Comparison of ENCODE assay signal across 8 mouse cellular contexts in genomic region chr17:24849733-24850064, GRCm38 (mm10). TPM values are rescaled to one million over a fixed set of nuclear protein-coding genes. Genes with fewer than 3 reads are reported as not detected.
DNase-seq lines count a peak whose midpoint lies in the region; ATAC-seq and TF ChIP-seq lines count a peak whose summit lies in the region.

No protein-coding gene starts in this region.

- 0% methylated on average over 21 of the region's 21 CpGs for WGBS in lung, embryonic 14.5 days
- under 1% methylated on average over 21 of the region's 21 CpGs for WGBS in embryonic facial prominence, embryonic 13.5 days
- under 1% methylated on average over 21 of the region's 21 CpGs for WGBS in intestine, embryonic 14.5 days
- under 1% methylated on average over 21 of the region's 21 CpGs for WGBS in neural tube, embryonic 13.5 days

- no peak for DNase-seq in lung, embryonic 14.5 days
- DNase-seq in lung, postnatal 10 days: no peak
- no peak for DNase-seq in intestine, embryonic 14.5 days (ENCODE audit: low spot score)
- DNase-seq in yolk sac, embryonic 10.5 days (ENCODE audit: low spot score): no peak
- no peak for DNase-seq in lung, postnatal 36 days

- H3K9ac ChIP-seq in lung, embryonic 14.5 days: peak overlapping the region; percentile 66
- H3K9ac ChIP-seq in embryonic facial prominence, embryonic 13.5 days: peak overlapping the region; percentile 82
- H3K9ac ChIP-seq in intestine, embryonic 14.5 days (ENCODE audit: low read length): peak overlapping the region; percentile 71
- H3K9ac ChIP-seq in neural tube, embryonic 13.5 days: peak overlapping the region; percentile 81

- H3K4me1 ChIP-seq in lung, embryonic 14.5 days (ENCODE audit: insufficient read depth): 0 out of 2 replicates have a peak, but pooled peaks cover 7% of the 10 kb centered on the region
- H3K4me1 ChIP-seq in embryonic facial prominence, embryonic 13.5 days: peaks cover 17% of the 10 kb centered on the region
- peaks cover 12% of the 10 kb centered on the region for H3K4me1 ChIP-seq in intestine, embryonic 14.5 days (replicated peaks; ENCODE audit: control insufficient read depth, insufficient read depth, low read length)
- H3K4me1 ChIP-seq in neural tube, embryonic 13.5 days (replicated peaks): peaks cover 24% of the 10 kb centered on the region

- H3K9me3 ChIP-seq in lung, embryonic 14.5 days (ENCODE audit: low read depth, low read length): no peaks in the 10 kb centered on the region
- no peaks in the 10 kb centered on the region for H3K9me3 ChIP-seq in embryonic facial prominence, embryonic 13.5 days
- H3K9me3 ChIP-seq in intestine, embryonic 14.5 days (ENCODE audit: control insufficient read depth, low read length): no peaks in the 10 kb centered on the region
- no peaks in the 10 kb centered on the region for H3K9me3 ChIP-seq in neural tube, embryonic 13.5 days

- H3K27me3 ChIP-seq in lung, embryonic 14.5 days (ENCODE audit: insufficient read depth, low read length): 0 out of 2 replicates have a peak, but pooled peaks cover 6% of the 10 kb centered on the region
- peaks cover 16% of the 10 kb centered on the region for H3K27me3 ChIP-seq in embryonic facial prominence, embryonic 13.5 days
- peaks cover 6% of the 10 kb centered on the region; the same call in 1 of the 2 replicates for H3K27me3 ChIP-seq in intestine, embryonic 14.5 days (replicated peaks; ENCODE audit: control insufficient read depth, insufficient read depth, low read length)
- peaks cover 14% of the 10 kb centered on the region for H3K27me3 ChIP-seq in neural tube, embryonic 13.5 days

- peak overlapping the region; percentile 89 for H3K27ac ChIP-seq in lung, embryonic 14.5 days (ENCODE audit: low read depth)
- peak overlapping the region; percentile 88 for H3K27ac ChIP-seq in embryonic facial prominence, embryonic 13.5 days
- peak overlapping the region; percentile 91 for H3K27ac ChIP-seq in intestine, embryonic 14.5 days (ENCODE audit: low read depth)
- H3K27ac ChIP-seq in neural tube, embryonic 13.5 days (replicated peaks): peak overlapping the region; percentile 94

- peak; percentile 61 for TF ChIP-seq CTCF in lung, embryonic 14.5 days (IDR thresholded peaks at IDR 0.05; ENCODE audit: low read depth)

- ATAC-seq in lung, embryonic 14.5 days (ENCODE audit: insufficient read depth): peak; percentile 57
- peak; percentile 45; the same call in 1 of the 2 replicates for ATAC-seq in embryonic facial prominence, embryonic 13.5 days (ENCODE audit: insufficient number of reproducible peaks, insufficient read depth, low FRiP score, low TSS enrichment, low read depth)
- ATAC-seq in intestine, embryonic 14.5 days (replicated peaks; ENCODE audit: low FRiP score, low TSS enrichment, low read depth): no peak; the same call in 1 of the 2 replicates
- peak; percentile 73 for ATAC-seq in neural tube, embryonic 13.5 days (ENCODE audit: low read depth)
- no peak; the same call in 1 of the 2 replicates for ATAC-seq in granulocyte monocyte progenitor cell, adult 5-6 weeks (replicated peaks; ENCODE audit: poor library complexity, severe bottlenecking)

- 0 out of 2 replicates have a peak, but pooled peaks cover 2% of the 10 kb centered on the region for H3K36me3 ChIP-seq in lung, embryonic 14.5 days (ENCODE audit: insufficient read depth)
- H3K36me3 ChIP-seq in embryonic facial prominence, embryonic 13.5 days: peaks cover 15% of the 10 kb centered on the region
- H3K36me3 ChIP-seq in intestine, embryonic 14.5 days (ENCODE audit: control insufficient read depth, insufficient read depth, low read length): peaks cover 15% of the 10 kb centered on the region
- peaks cover 21% of the 10 kb centered on the region for H3K36me3 ChIP-seq in neural tube, embryonic 13.5 days

- peak overlapping the region; percentile 67 for H3K4me2 ChIP-seq in lung, embryonic 14.5 days
- H3K4me2 ChIP-seq in embryonic facial prominence, embryonic 13.5 days: peak overlapping the region; percentile 86
- H3K4me2 ChIP-seq in intestine, embryonic 14.5 days (ENCODE audit: low read length): peak overlapping the region; percentile 91
- H3K4me2 ChIP-seq in neural tube, embryonic 13.5 days: peak overlapping the region; percentile 89

- H3K4me3 ChIP-seq in lung, embryonic 14.5 days (ENCODE audit: low read depth, low read length): peak overlapping the region; percentile 60
- H3K4me3 ChIP-seq in embryonic facial prominence, embryonic 13.5 days: peak overlapping the region; percentile 76
- H3K4me3 ChIP-seq in intestine, embryonic 14.5 days (ENCODE audit: low read depth, low read length): peak overlapping the region; percentile 96
- H3K4me3 ChIP-seq in neural tube, embryonic 13.5 days: peak overlapping the region; percentile 77

RNA-seq across cellular contexts. Expression of gene Fahd1, which starts 0.5 kb away (rescaled TPM):
- 16.5 and 17.1 TPM in 2 replicates for polyA plus RNA-seq in lung, embryonic 14.5 days (2014; fragmentation: Nextera tagmentation; extraction: Ambion mirVana)
- 20.3 and 22.4 TPM in 2 replicates for polyA plus RNA-seq in embryonic facial prominence, embryonic 13.5 days (2015; fragmentation: Nextera tagmentation; extraction: Ambion mirVana)
- 30.4 and 33.9 TPM in 2 replicates for polyA plus RNA-seq in intestine, embryonic 14.5 days (2014; fragmentation: Nextera tagmentation; extraction: Ambion mirVana)
- 21.1 and 22.3 TPM in 2 replicates for polyA plus RNA-seq in neural tube, embryonic 13.5 days (2015; fragmentation: Nextera tagmentation; extraction: Ambion mirVana)
- total RNA-seq in granulocyte monocyte progenitor cell, adult 5-6 weeks (2014; fragmentation: Nextera tagmentation): 13.7 and 15.1 TPM in 2 replicates
- total RNA-seq in granulocyte monocyte progenitor cell, adult 5-6 weeks (2017): 11.4 and 14.3 TPM in 2 replicates

RNA-seq across cellular contexts. Expression of gene Hagh, which starts 9.8 kb away (rescaled TPM):
- polyA plus RNA-seq in lung, embryonic 14.5 days (2014; fragmentation: Nextera tagmentation; extraction: Ambion mirVana): 23.2 and 24.8 TPM in 2 replicates
- polyA plus RNA-seq in embryonic facial prominence, embryonic 13.5 days (2015; fragmentation: Nextera tagmentation; extraction: Ambion mirVana): 28.3 and 28.4 TPM in 2 replicates
- polyA plus RNA-seq in intestine, embryonic 14.5 days (2014; fragmentation: Nextera tagmentation; extraction: Ambion mirVana): 35.5 and 39.1 TPM in 2 replicates
- 55.7 and 59.0 TPM in 2 replicates for polyA plus RNA-seq in neural tube, embryonic 13.5 days (2015; fragmentation: Nextera tagmentation; extraction: Ambion mirVana)
- 35.3 and 46.1 TPM in 2 replicates for total RNA-seq in granulocyte monocyte progenitor cell, adult 5-6 weeks (2014; fragmentation: Nextera tagmentation)
- 18.2 and 45.8 TPM in 2 replicates for total RNA-seq in granulocyte monocyte progenitor cell, adult 5-6 weeks (2017)

RNA-seq across cellular contexts. Expression of gene Igfals, which starts 16.1 kb away (rescaled TPM):
- 0.93 and 1.1 TPM in 2 replicates for polyA plus RNA-seq in lung, embryonic 14.5 days (2014; fragmentation: Nextera tagmentation; extraction: Ambion mirVana)
- 0.37 and 0.42 TPM in 2 replicates for polyA plus RNA-seq in embryonic facial prominence, embryonic 13.5 days (2015; fragmentation: Nextera tagmentation; extraction: Ambion mirVana)
- 0.63 and 0.84 TPM in 2 replicates for polyA plus RNA-seq in intestine, embryonic 14.5 days (2014; fragmentation: Nextera tagmentation; extraction: Ambion mirVana)
- polyA plus RNA-seq in neural tube, embryonic 13.5 days (2015; fragmentation: Nextera tagmentation; extraction: Ambion mirVana): 0.39 TPM in 1 of 2 replicates, not detected in the other
- not detected in 2 replicates for total RNA-seq in granulocyte monocyte progenitor cell, adult 5-6 weeks (2014; fragmentation: Nextera tagmentation)
- not detected in 2 replicates for total RNA-seq in granulocyte monocyte progenitor cell, adult 5-6 weeks (2017)

RNA-seq across cellular contexts. Expression of gene Nubp2, which starts 36.5 kb away (rescaled TPM):
- polyA plus RNA-seq in lung, embryonic 14.5 days (2014; fragmentation: Nextera tagmentation; extraction: Ambion mirVana): 53.0 and 56.5 TPM in 2 replicates
- 46.3 and 51.5 TPM in 2 replicates for polyA plus RNA-seq in embryonic facial prominence, embryonic 13.5 days (2015; fragmentation: Nextera tagmentation; extraction: Ambion mirVana)
- 58.8 and 61.9 TPM in 2 replicates for polyA plus RNA-seq in intestine, embryonic 14.5 days (2014; fragmentation: Nextera tagmentation; extraction: Ambion mirVana)
- polyA plus RNA-seq in neural tube, embryonic 13.5 days (2015; fragmentation: Nextera tagmentation; extraction: Ambion mirVana): 63.5 and 76.1 TPM in 2 replicates
- total RNA-seq in granulocyte monocyte progenitor cell, adult 5-6 weeks (2014; fragmentation: Nextera tagmentation): 103 and 108 TPM in 2 replicates
- total RNA-seq in granulocyte monocyte progenitor cell, adult 5-6 weeks (2017): 42.8 and 48.2 TPM in 2 replicates

RNA-seq across cellular contexts. Expression of gene Spsb3, which starts 36.7 kb away (rescaled TPM):
- polyA plus RNA-seq in lung, embryonic 14.5 days (2014; fragmentation: Nextera tagmentation; extraction: Ambion mirVana): 34.8 and 37.2 TPM in 2 replicates
- polyA plus RNA-seq in embryonic facial prominence, embryonic 13.5 days (2015; fragmentation: Nextera tagmentation; extraction: Ambion mirVana): 39.3 and 43.2 TPM in 2 replicates
- polyA plus RNA-seq in intestine, embryonic 14.5 days (2014; fragmentation: Nextera tagmentation; extraction: Ambion mirVana): 36.3 and 37.0 TPM in 2 replicates
- polyA plus RNA-seq in neural tube, embryonic 13.5 days (2015; fragmentation: Nextera tagmentation; extraction: Ambion mirVana): 64.6 and 74.2 TPM in 2 replicates
- 15.7 and 29.3 TPM in 2 replicates for total RNA-seq in granulocyte monocyte progenitor cell, adult 5-6 weeks (2014; fragmentation: Nextera tagmentation)
- 10.4 and 15.8 TPM in 2 replicates for total RNA-seq in granulocyte monocyte progenitor cell, adult 5-6 weeks (2017)

Comparison
In these comparisons a context has a peak if more than half of its experiments do, and no peak if none do; other contexts are left out.
1. ATAC-seq: peak in lung, embryonic 14.5 days (single experiment), embryonic facial prominence, embryonic 13.5 days (single experiment) and neural tube, embryonic 13.5 days (single experiment); none in intestine, embryonic 14.5 days (single experiment) and granulocyte monocyte progenitor cell, adult 5-6 weeks (single experiment).
2. Peak in every context shown above with its lines, with median percentiles within 50 percentile points of each other: H3K27ac ChIP-seq, H3K4me2 ChIP-seq, H3K4me3 ChIP-seq and H3K9ac ChIP-seq.